Mouse (Mus musculus) midbrain, embryonic 12.5 days (tissue): ENCODE results near the gene Gm4513. TPM values are rescaled to one million over a fixed set of nuclear protein-coding genes. Genes with fewer than 3 reads are reported as not detected.
"Not testable (repeated sequence)": the region's sequence is repeated elsewhere in the genome, so short reads cannot be mapped to it uniquely, and the experiment has no call there.

Source experiments
- ATAC-seq: fragments of 200-750 bp; cut with Nextera tagmentation; 2 replicates; pipeline ENCODE4 v1.8.0; 2017; ENCODE audit warnings: low read depth, moderate TSS enrichment, moderate library complexity; ENCODE audit not compliant: low FRiP score
- H3K27ac ChIP-seq: fragments of 300-500 bp; sonication (generic); replicated peaks from 2 replicates; pipeline ENCODE4 v1.5.1; 2016; ENCODE audit warnings: mild to moderate bottlenecking
- H3K27me3 ChIP-seq: fragments of 300-500 bp; sonication (generic); 2 replicates; pipeline ENCODE4 v1.6.1; 2016; ENCODE audit warnings: mild to moderate bottlenecking
- H3K36me3 ChIP-seq: fragments of 300-500 bp; sonication (generic); 2 replicates; pipeline ENCODE4 v1.6.1; 2016
- H3K4me1 ChIP-seq: fragments of 300-500 bp; sonication (generic); 2 replicates; pipeline ENCODE4 v1.6.1; 2016
- H3K4me2 ChIP-seq: fragments of 300-500 bp; sonication (generic); replicated peaks from 2 replicates; pipeline ENCODE4 v1.6.1; 2016; ENCODE audit warnings: mild to moderate bottlenecking, moderate library complexity
- H3K4me3 ChIP-seq: fragments of 300-500 bp; sonication (generic); 2 replicates; pipeline ENCODE4 v1.5.1; 2016; ENCODE audit warnings: mild to moderate bottlenecking
- H3K9ac ChIP-seq: fragments of 300-500 bp; sonication (generic); replicated peaks from 2 replicates; pipeline ENCODE4 v1.6.1; 2016; ENCODE audit warnings: mild to moderate bottlenecking, moderate library complexity
- H3K9me3 ChIP-seq: fragments of 300-500 bp; sonication (generic); 2 replicates; pipeline ENCODE4 v1.6.1; 2016; ENCODE audit warnings: mild to moderate bottlenecking
- WGBS: fragments of 180-500 bp; shearing (Covaris S2); methylation state at CpG from one replicate; pipeline ENCODE4 v1.1.7; 2016; 5-methylcytosine and 5-hydroxymethylcytosine counted together
- polyA plus RNA-seq: library from polyadenylated mRNA; unstranded; fragments of >200 nt; fragmentation: Nextera tagmentation; extraction: Ambion mirVana; gene quantifications from 2 replicates; pipeline ENCODE4 v1.2.1, GENCODE M21; 2016

The Gm4513 gene
- polyA plus RNA-seq: not detected in 2 replicates

DNA sequence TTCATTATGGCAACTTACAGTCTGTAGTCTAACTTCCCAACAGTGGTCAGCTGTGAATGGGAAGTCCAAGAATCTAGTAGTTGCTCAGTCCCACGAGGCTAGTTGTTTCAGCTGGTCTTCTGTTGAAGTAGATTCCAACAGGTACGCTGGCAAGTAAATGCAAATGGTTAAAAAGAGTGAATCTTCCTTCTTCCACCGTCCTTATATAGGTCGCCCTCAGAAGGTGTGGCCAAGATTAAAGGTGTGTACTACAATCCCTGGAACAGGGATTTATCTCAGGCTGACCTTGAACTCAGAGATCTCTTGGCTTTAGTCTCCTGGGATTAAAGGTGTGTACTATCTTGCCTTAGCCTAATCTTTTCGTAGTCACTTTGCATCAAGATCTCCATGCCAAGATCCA is at the start of gene Gm4513:
Gene Gm4513, minus strand, starts transcription at position 101 of the 400 bp plus-strand sequence.
- not testable (repeated sequence) for H3K4me1 ChIP-seq, H3K4me3 ChIP-seq, ATAC-seq, H3K9ac ChIP-seq, H3K27ac ChIP-seq, H3K36me3 ChIP-seq, H3K9me3 ChIP-seq, H3K4me2 ChIP-seq, H3K27me3 ChIP-seq
- 80% methylated on average over 3 of the region's 5 CpGs for WGBS

DNA sequence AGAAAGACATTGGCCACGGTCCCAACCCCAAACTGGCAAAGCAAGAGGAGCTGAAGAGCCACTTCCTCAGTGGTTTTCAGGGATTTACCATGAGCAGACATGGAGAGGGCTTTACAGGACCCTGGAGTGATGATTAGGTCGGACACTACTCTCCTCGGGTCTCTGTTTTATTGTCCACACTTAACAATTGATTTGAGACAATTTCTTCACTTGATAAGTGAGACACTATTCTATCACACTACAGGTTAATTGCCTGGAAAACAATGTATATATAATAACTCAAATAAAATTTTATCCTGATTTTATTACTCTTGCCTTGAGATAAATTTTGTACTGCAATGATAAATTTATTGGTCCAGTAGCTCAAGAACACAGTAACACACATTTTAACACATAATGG is 22.7 kb downstream of the Gm4513 start, which contains the start of gene Gm4141:
Gene Gm4141, minus strand, starts transcription at position 101 of the 400 bp plus-strand sequence.
- not testable (repeated sequence) for H3K36me3 ChIP-seq, H3K9ac ChIP-seq, H3K9me3 ChIP-seq, H3K27me3 ChIP-seq, H3K4me1 ChIP-seq, H3K27ac ChIP-seq, H3K4me2 ChIP-seq, ATAC-seq, H3K4me3 ChIP-seq
- no CpG with 5 or more reads among the region's 3 CpGs for whole genome bisulfite sequencing

GRCm38 (mm10) chr7:20545657-20546056 is 53.2 kb downstream of the Gm4513 start, which contains the start of gene Gm5726:
Gene Gm5726 (minus strand): TSS chr7:20545757.
- H3K4me1 ChIP-seq, ATAC-seq, H3K36me3 ChIP-seq, H3K27ac ChIP-seq, H3K4me3 ChIP-seq, H3K27me3 ChIP-seq, H3K9ac ChIP-seq, H3K9me3 ChIP-seq, H3K4me2 ChIP-seq: not testable (repeated sequence)
- WGBS: no CpG with 5 or more reads among the region's 1 CpGs

Other genes starting within 250 kb of the Gm4513 start
- gene Gm5728, start 223.6 kb downstream of the Gm4513 start, polyA plus RNA-seq: not detected in 2 replicates
- not detected in 2 replicates for gene Vmn1r100, start 181.1 kb downstream of the Gm4513 start, polyA plus RNA-seq
- gene Vmn1r101, start 156.4 kb downstream of the Gm4513 start, polyA plus RNA-seq: not detected in 2 replicates
- gene Gm10670, start 124.1 kb downstream of the Gm4513 start, polyA plus RNA-seq: not detected in 2 replicates
- not detected in 2 replicates for gene Vmn1r103, start 88.5 kb downstream of the Gm4513 start, polyA plus RNA-seq
- gene Vmn1r104, start 65.2 kb downstream of the Gm4513 start, polyA plus RNA-seq: not detected in 2 replicates
- not detected in 2 replicates for gene Gm5726, start 53.3 kb downstream of the Gm4513 start, polyA plus RNA-seq
- gene Gm4141, start 22.8 kb downstream of the Gm4513 start, polyA plus RNA-seq: not detected in 2 replicates
- not detected in 2 replicates for gene Vmn1r107, start 69.9 kb upstream of the Gm4513 start, polyA plus RNA-seq
- not detected in 2 replicates for gene Vmn1r111, start 104.2 kb upstream of the Gm4513 start, polyA plus RNA-seq
- not detected in 2 replicates for gene Gm10668, start 131.6 kb upstream of the Gm4513 start, polyA plus RNA-seq
- gene Vmn1r112, start 172.2 kb upstream of the Gm4513 start, polyA plus RNA-seq: not detected in 2 replicates
- not detected in 2 replicates for gene Vmn1r113, start 188.3 kb upstream of the Gm4513 start, polyA plus RNA-seq
- gene Vmn1r114, start 213.2 kb upstream of the Gm4513 start, polyA plus RNA-seq: not detected in 2 replicates
- not detected in 2 replicates for gene Vmn1r115, start 246.0 kb upstream of the Gm4513 start, polyA plus RNA-seq